Mouse (Mus musculus) embryonic facial prominence, embryonic 13.5 days (tissue): Measurements from ENCODE around the gene Tfdp1. TPM values are rescaled to one million over a fixed set of nuclear protein-coding genes. Genes with fewer than 3 reads are reported as not detected.

Experiments used
- ATAC-seq: fragments of 200-750 bp; cut with Nextera tagmentation; 2 replicates; pipeline ENCODE4 v1.8.0; 2017; ENCODE audit warnings: low read depth; ENCODE audit not compliant: insufficient number of reproducible peaks, insufficient read depth, low FRiP score, low TSS enrichment
- H3K27ac ChIP-seq: fragments of 300-500 bp; sonication (generic); 2 replicates; pipeline ENCODE4 v1.5.1; 2015; ENCODE audit warnings: moderate library complexity, mild to moderate bottlenecking, inconsistent platforms
- H3K27me3 ChIP-seq: fragments of 300-500 bp; sonication (generic); 2 replicates; pipeline ENCODE4 v1.6.1; 2015; ENCODE audit warnings: mild to moderate bottlenecking, inconsistent platforms
- H3K36me3 ChIP-seq: fragments of 300-500 bp; sonication (generic); 2 replicates; pipeline ENCODE4 v1.6.1; 2015; ENCODE audit warnings: mild to moderate bottlenecking, inconsistent platforms
- H3K4me1 ChIP-seq: fragments of 300-500 bp; sonication (generic); 2 replicates; pipeline ENCODE4 v1.6.1; 2015; ENCODE audit warnings: inconsistent platforms
- H3K4me2 ChIP-seq: fragments of 300-500 bp; sonication (generic); 2 replicates; pipeline ENCODE4 v1.6.1; 2015; ENCODE audit warnings: moderate library complexity, mild to moderate bottlenecking, inconsistent platforms
- H3K4me3 ChIP-seq: fragments of 300-500 bp; sonication (generic); 2 replicates; pipeline ENCODE4 v1.5.1; 2015; ENCODE audit warnings: mild to moderate bottlenecking, inconsistent platforms
- H3K9ac ChIP-seq: fragments of 300-500 bp; sonication (generic); 2 replicates; pipeline ENCODE4 v1.6.1; 2015; ENCODE audit warnings: mild to moderate bottlenecking, inconsistent platforms
- H3K9me3 ChIP-seq: fragments of 300-500 bp; sonication (generic); 2 replicates; pipeline ENCODE4 v1.6.1; 2016; ENCODE audit warnings: inconsistent platforms
- WGBS: fragments of 180-500 bp; shearing (Covaris S2); methylation state at CpG from one replicate; pipeline ENCODE4 v1.1.7; 2015; ENCODE audit warnings: mixed read lengths; 5-methylcytosine and 5-hydroxymethylcytosine counted together
- polyA plus RNA-seq: library from polyadenylated mRNA; unstranded; fragments of >200 nt; fragmentation: Nextera tagmentation; extraction: Ambion mirVana; gene quantifications from 2 replicates; pipeline ENCODE4 v1.2.1, GENCODE M21; 2015

Tfdp1 gene
- 164 and 166 TPM in 2 replicates for polyA plus RNA-seq

DNA sequence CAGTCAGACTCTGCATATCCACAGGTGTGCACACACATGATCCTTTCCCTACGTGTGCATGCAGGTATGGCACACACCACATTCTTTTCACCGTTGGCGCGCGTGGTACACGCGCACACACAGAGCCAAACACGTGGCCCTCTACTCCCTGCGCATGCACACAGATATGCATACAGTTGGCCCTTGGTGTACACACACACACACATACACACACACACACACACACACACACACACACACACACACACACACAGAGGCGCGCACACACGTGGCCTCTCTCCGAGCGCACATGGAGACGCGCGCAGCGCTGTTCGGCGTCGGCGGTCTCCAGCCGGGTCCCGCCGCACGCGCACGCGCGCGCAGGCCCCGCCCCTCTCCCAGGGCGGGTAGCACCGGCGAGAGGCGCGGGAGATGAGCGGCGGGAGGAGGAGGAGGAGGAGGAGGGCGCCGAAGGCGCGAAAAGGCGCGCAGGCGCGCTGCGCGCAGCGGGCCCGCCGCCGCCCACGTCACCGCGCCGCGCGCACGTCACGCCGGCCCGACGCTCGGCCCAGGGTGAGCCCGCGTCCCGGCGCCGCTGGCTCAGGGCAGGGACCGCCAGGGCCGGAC is at the start of gene Tfdp1:
Gene Tfdp1 (plus strand): TSS at position 497 of the 606 bp plus-strand sequence.
- Histone ChIP-seq H3K36me3 (peaks cover 31% of the 10 kb centered on the region), H3K4me1 (peaks cover 13% of the 10 kb centered on the region), H3K27ac (peak within 1 kb of the TSS; percentile 80), H3K4me3 (peak within 1 kb of the TSS; percentile 85), H3K9me3 (no peaks in the 10 kb centered on the region), H3K27me3 (no peaks in the 10 kb centered on the region), H3K4me2 (peak within 1 kb of the TSS; percentile 79), H3K9ac (peak within 1 kb of the TSS; percentile 97)
- WGBS: under 1% methylated on average over 59 of the region's 72 CpGs
- ATAC-seq: peak; percentile 89

DNA sequence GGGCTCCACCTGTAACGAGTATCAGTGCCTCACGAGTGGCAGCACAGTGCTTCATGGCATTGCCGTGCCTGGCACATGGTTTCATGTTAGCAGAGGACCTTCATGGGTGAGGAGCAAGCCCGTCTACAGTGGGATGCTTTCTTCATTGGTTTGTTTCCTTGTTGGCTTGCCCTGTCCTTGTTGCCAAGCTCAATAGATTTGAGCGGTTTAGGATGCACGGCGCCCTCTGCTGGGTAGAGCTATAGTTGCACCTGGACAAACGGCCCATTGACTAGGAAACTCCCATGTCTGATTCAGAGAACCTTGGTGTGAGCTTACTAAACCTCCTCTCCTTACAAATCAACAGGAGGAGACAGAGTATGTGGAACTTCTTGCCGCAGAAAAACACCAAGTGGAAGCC is 46.2 kb upstream of the Tfdp1 start:
- ATAC-seq: no peak
- Histone ChIP-seq H3K4me3 (no peak overlapping the region), H3K9ac (no peak overlapping the region), H3K4me1 (peaks cover 7% of the 10 kb centered on the region), H3K27ac (no peak overlapping the region), H3K9me3 (no peaks in the 10 kb centered on the region), H3K27me3 (no peaks in the 10 kb centered on the region), H3K4me2 (no peak overlapping the region), H3K36me3 (peaks cover 54% of the 10 kb centered on the region)
- WGBS: 29% methylated on average over 9 of the region's 9 CpGs

DNA sequence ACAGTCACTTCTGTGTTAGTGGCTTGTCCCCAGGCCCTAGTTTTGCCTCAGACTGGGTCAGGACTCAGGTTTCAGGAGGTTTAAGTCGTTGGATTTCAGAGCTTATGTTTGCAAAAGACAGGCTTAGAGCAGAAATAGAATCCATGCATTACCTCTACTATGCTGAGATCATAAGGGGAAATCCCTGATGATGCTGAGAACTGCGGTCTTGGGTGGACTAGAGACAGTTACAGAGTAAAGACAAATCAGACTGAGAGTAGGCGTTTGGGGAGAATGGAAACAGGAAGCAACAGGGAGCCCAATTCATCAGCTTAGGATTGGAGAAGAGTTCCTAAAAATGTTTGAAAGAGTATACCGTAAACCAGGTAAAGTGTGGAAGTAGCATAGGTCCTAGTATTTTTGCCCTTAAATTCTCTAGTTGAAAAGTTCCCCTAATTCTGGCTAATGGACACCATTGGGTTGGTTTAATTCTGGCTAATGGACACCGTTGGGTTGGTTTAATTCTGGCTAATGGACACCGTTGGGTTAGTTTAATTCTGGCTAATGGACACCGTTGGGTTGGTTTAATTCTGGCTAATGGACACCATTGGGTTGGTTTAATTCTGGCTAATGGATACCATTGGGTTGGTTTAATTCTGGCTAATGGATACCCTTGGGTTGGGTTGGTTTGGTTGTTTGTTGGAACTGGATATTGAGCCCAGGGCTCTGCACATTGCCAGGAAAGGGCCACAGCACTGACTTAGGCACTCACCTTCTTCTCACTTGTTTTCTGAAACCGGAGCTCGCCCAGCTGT is 44.7 kb upstream of the Tfdp1 start:
- H3K27me3 ChIP-seq: no peaks in the 10 kb centered on the region
- peaks cover 5% of the 10 kb centered on the region for H3K4me1 ChIP-seq
- no peak overlapping the region for H3K4me2 ChIP-seq
- no peak overlapping the region for H3K4me3 ChIP-seq
- whole genome bisulfite sequencing: 90% methylated on average over 9 of the region's 9 CpGs
- no peak for ATAC-seq
- H3K36me3 ChIP-seq: peaks cover 63% of the 10 kb centered on the region
- H3K27ac ChIP-seq: no peak overlapping the region
- no peak overlapping the region for H3K9ac ChIP-seq
- H3K9me3 ChIP-seq: no peaks in the 10 kb centered on the region

DNA sequence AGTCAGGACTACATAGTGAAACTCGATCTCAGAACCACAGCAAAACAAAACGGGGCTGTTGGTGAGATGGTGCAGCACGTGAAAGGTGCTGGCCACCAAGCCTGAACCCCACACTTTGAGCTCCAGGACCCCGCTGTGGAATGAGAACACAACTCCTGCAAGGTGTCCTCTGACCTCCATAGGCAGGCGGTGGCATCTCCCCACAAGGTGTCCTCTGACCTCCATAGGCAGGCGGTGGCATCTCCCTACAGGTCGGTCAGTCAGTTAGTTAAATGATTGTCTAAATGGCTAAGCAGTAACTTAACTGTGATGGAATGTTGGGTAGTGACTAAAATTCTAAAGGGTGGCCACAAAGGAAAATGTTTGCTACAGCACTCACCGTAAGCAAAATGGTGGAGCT is 39.0 kb upstream of the Tfdp1 start:
- Histone ChIP-seq H3K9ac (no peak overlapping the region), H3K36me3 (peaks cover 88% of the 10 kb centered on the region), H3K4me1 (no peaks in the 10 kb centered on the region), H3K4me2 (no peak overlapping the region), H3K27ac (no peak overlapping the region), H3K4me3 (no peak overlapping the region), H3K27me3 (no peaks in the 10 kb centered on the region), H3K9me3 (no peaks in the 10 kb centered on the region)
- no peak for ATAC-seq
- 95% methylated on average over 8 of the region's 8 CpGs for WGBS

DNA sequence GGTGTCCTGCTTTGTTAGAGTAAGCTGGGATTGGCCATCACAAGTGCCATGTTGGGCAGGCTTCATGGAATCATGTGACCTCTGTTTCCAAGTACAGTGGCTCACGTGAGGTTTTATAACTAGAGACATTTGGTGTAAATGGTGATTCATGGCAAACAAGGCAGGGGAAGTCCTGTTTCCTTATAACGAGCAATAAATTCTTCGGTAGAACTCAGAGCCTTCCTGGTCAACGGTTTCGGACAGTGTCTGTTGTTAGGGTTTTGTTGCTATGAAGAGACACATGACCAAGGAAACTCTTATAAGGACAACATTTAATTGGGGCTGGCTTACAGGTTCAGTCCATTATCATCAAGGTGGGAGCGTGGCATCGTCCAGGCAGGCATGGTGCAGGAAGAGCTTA is 37.5 kb upstream of the Tfdp1 start:
- no peak overlapping the region for H3K9ac ChIP-seq
- ATAC-seq: no peak
- peaks cover 88% of the 10 kb centered on the region for H3K36me3 ChIP-seq
- H3K4me2 ChIP-seq: no peak overlapping the region
- no peak overlapping the region for H3K4me3 ChIP-seq
- no peaks in the 10 kb centered on the region for H3K4me1 ChIP-seq
- WGBS: 96% methylated on average over 7 of the region's 7 CpGs
- no peak overlapping the region for H3K27ac ChIP-seq
- H3K9me3 ChIP-seq: 0 out of 2 replicates have a peak, but pooled peaks cover 4% of the 10 kb centered on the region
- H3K27me3 ChIP-seq: no peaks in the 10 kb centered on the region

DNA sequence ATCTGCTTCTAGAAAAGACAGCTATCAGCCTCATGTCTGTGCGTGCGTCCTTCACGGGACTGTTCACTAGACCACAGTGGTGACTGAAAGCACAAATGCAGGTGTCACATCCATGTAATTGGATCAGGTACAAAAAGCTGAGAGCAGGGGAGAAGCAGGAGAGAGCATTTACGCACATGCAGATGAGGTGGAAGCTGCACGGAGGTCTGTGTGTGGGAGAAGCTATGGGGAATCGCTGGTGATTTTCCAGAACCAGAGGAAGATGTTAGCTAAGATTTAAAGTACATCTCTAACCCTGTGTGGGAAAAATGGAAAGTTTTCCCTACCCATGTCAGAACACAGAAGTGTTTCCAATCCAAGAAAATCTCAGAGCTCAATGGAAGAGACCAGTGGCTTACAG is 33.1 kb upstream of the Tfdp1 start:
- Histone ChIP-seq H3K4me3 (no peak overlapping the region), H3K4me2 (no peak overlapping the region), H3K9ac (no peak overlapping the region), H3K27me3 (no peaks in the 10 kb centered on the region), H3K9me3 (0 out of 2 replicates have a peak, but pooled peaks cover 4% of the 10 kb centered on the region), H3K4me1 (no peaks in the 10 kb centered on the region), H3K36me3 (peaks cover 86% of the 10 kb centered on the region), H3K27ac (no peak overlapping the region)
- ATAC-seq: no peak
- WGBS: 94% methylated on average over 6 of the region's 6 CpGs

DNA sequence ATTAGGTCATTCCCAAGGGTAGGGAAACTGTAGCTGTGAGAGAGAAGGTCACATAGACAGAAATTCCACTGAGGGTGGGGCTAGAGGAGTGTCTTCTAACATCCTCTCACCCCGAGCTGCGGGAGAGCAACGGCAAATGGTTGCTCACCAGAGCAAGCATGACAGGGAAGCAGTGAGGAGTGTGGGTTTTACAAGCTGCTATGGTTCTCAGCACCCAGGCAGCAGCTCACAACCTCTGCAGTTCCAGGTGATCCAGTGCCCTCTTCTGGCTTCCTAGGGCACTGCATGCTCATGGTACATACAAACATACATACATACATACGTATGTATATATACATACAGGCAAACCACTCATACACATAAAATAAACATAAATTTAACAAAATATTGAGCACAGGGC is 32.7 kb upstream of the Tfdp1 start:
- peaks cover 86% of the 10 kb centered on the region for H3K36me3 ChIP-seq
- ATAC-seq: no peak
- 99% methylated on average over 4 of the region's 4 CpGs for WGBS
- no peaks in the 10 kb centered on the region for H3K4me1 ChIP-seq
- H3K4me3 ChIP-seq: no peak overlapping the region
- H3K9me3 ChIP-seq: 0 out of 2 replicates have a peak, but pooled peaks cover 4% of the 10 kb centered on the region
- H3K27me3 ChIP-seq: no peaks in the 10 kb centered on the region
- no peak overlapping the region for H3K27ac ChIP-seq
- no peak overlapping the region for H3K4me2 ChIP-seq
- no peak overlapping the region for H3K9ac ChIP-seq

DNA sequence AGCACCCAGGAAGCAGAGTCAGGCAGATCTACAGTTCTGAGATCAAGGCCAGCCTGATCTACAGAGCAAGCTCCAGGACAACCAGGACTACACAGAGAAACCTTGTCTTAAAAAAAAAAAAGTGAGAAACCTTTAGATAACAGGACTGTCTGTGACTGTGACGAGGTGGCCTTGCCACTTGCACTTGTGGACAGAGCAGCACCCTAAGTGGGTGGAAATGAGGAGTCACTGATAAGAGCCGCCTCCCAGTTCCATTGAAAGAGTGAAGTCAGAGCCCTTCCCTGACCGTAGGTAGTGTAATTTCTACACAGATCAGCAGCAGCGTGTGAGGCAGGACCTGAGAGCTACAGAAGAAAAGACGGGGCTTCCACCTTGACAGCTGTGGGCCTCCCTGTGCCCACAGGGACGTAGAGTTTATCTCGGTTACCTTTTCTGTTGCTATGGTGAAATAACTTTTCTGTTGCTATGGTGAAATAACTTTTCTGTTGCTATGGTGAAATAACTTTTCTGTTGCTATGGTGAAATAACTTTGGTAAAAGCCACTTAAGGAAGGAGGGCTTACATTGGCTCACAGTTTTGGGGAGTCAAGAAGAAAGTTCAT is 32.1 kb upstream of the Tfdp1 start:
- H3K27me3 ChIP-seq: no peaks in the 10 kb centered on the region
- 0 out of 2 replicates have a peak, but pooled peaks cover 4% of the 10 kb centered on the region for H3K9me3 ChIP-seq
- no peak overlapping the region for H3K9ac ChIP-seq
- ATAC-seq: no peak
- no peak overlapping the region for H3K4me2 ChIP-seq
- H3K36me3 ChIP-seq: peaks cover 86% of the 10 kb centered on the region
- H3K27ac ChIP-seq: no peak overlapping the region
- no peaks in the 10 kb centered on the region for H3K4me1 ChIP-seq
- WGBS: 86% methylated on average over 7 of the region's 7 CpGs
- no peak overlapping the region for H3K4me3 ChIP-seq

DNA sequence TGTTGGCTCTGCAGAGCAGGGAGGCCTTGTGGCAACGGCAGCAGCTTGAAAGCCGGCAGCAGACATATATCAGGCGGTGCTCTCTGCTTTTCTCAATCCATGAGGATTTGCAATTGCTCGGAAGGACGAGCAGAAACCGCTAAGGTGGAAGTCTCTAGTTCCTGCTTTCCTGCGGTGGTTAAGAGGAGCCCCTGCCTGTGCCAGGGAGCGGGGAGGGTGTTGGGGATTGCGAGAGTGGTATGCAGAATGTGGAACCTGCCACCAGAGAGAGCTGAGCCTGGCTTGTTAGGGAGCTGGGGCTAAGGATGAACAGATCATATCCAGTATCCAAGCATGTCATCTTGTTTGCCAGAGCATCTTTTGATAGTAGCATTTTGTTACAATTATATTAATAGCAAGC is 31.6 kb upstream of the Tfdp1 start:
- Histone ChIP-seq H3K9me3 (0 out of 2 replicates have a peak, but pooled peaks cover 4% of the 10 kb centered on the region), H3K27me3 (no peaks in the 10 kb centered on the region), H3K4me3 (no peak overlapping the region), H3K36me3 (peaks cover 85% of the 10 kb centered on the region), H3K27ac (no peak overlapping the region), H3K4me2 (no peak overlapping the region), H3K4me1 (no peaks in the 10 kb centered on the region), H3K9ac (no peak overlapping the region)
- no peak for ATAC-seq
- 81% methylated on average over 9 of the region's 9 CpGs for WGBS

DNA sequence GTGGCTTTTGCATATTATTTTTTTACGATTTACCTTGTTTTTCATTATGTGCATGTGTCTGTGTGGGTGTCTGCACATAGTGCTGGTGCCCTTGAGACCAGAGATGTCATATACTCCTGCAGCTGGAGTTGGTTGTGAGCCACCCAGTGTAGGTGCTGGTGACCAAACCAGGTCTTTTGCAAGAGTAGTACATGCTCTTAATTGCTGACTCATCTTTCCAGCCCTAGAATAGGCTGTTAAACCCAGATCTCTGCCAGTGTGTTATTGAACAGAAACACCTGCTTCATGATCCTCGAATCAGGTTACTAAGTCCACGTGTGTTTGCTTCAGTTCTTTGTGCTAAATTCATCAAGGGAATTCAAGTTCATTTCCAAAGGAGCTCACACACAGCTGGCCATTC is 23.6 kb upstream of the Tfdp1 start:
- H3K4me2 ChIP-seq: no peak overlapping the region
- no peaks in the 10 kb centered on the region for H3K27me3 ChIP-seq
- no peak overlapping the region for H3K27ac ChIP-seq
- no peak overlapping the region for H3K4me3 ChIP-seq
- peaks cover 82% of the 10 kb centered on the region for H3K36me3 ChIP-seq
- no peaks in the 10 kb centered on the region for H3K4me1 ChIP-seq
- H3K9ac ChIP-seq: no peak overlapping the region
- ATAC-seq: no peak
- no peaks in the 10 kb centered on the region for H3K9me3 ChIP-seq
- WGBS: 78% methylated on average over 3 of the region's 3 CpGs

DNA sequence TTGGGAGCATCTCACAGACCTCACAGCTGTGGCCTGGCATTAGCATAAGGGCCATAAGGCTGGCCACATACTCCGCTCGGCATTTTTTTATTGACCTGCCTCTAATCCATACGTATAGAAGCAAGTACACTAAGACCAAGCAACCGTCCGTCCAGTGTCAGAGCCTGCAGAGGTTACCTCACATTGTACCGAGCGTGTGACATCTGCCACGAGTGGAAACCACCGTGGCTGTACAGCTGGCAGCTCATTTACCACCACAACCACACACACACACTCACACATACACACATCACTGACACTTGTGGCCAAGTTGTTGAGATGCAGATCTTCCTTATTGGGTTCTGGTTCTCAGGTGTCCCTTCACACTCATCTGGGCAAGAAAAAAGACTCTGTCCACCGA is 21.9 kb upstream of the Tfdp1 start:
- peaks cover 74% of the 10 kb centered on the region for H3K36me3 ChIP-seq
- WGBS: 93% methylated on average over 10 of the region's 10 CpGs
- no peaks in the 10 kb centered on the region for H3K4me1 ChIP-seq
- H3K4me2 ChIP-seq: no peak overlapping the region
- no peak overlapping the region for H3K9ac ChIP-seq
- H3K27me3 ChIP-seq: no peaks in the 10 kb centered on the region
- H3K9me3 ChIP-seq: no peaks in the 10 kb centered on the region
- no peak overlapping the region for H3K27ac ChIP-seq
- no peak for ATAC-seq
- H3K4me3 ChIP-seq: no peak overlapping the region

DNA sequence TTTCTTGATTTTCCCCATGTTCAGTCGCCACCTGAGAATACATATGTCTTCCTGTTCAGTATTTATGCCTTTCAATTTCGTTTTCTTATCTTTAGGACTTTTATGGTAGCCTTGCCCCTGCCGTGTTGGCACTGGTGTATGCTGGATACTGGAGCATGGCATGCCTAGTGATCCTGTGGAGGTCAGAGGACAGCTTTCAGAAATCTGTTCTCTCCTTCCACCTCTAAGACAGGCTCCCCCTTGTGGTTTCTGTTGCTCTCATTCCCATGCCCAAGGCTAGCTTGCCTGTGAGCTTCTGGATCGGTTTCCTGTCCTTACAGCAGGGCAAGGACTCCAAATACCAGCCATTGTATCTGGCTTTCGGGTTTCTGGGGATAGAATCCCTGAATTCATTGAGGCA is 12.0 kb upstream of the Tfdp1 start:
- no peaks in the 10 kb centered on the region for H3K27me3 ChIP-seq

More for the DNA sequence above, 12.0 kb upstream of the Tfdp1 start:
- 28% methylated on average over 5 of the region's 5 CpGs for WGBS
- no peak overlapping the region for H3K27ac ChIP-seq
- H3K9ac ChIP-seq: no peak overlapping the region
- no peaks in the 10 kb centered on the region for H3K4me1 ChIP-seq
- peaks cover 10% of the 10 kb centered on the region for H3K36me3 ChIP-seq
- no peak for ATAC-seq
- no peak overlapping the region for H3K4me3 ChIP-seq
- H3K4me2 ChIP-seq: no peak overlapping the region
- no peaks in the 10 kb centered on the region for H3K9me3 ChIP-seq
